Mouse (Mus musculus): ENCODE results near the gene Gck. TPM values are rescaled to one million over a fixed set of nuclear protein-coding genes. Genes with fewer than 3 reads are reported as not detected.

The Gck gene
- polyA plus RNA-seq, 1 experiment from 2014 or later, result 3.9 TPM

DNA sequence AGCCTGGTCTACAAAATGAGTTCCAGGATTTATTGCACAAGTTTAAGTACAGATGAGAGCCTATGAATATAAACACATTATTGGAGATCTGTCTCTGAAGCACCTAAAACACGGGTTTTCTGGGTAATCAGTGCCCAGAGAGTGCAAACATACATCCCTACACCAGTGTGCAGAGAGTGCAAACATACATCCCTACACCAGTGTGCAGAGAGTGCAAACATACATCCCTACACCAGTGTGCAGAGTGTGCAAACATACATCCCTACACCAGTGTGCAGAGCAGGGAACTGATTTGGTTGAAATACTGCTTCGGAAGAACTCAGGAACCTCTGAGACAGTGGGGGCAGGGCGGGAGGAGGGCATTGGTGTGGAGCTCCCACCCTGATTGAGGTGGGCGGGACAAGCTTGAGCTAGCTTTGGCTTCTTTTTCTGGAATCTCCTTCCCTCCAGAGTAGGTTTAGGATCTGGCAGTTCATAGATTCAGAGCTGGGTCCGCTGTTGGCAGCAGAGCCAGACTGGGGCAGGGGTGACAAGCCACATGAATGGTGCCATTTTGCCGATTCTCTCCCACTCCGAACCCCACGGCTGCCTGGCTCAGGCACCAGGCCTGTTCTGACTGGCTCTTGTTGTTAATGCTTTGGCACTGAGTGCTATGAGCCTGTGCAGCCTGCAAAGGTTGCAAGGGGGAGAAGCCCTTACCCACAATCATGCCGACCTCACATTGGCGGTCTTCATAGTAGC is 43.9 kb downstream of the Gck start:
- Histone ChIP-seq H3K4me1 (replicated peaks; ENCODE audit: control insufficient read depth, insufficient read depth, low read length) (peaks cover 17% of the 10 kb centered on the region), H3K27me3 (ENCODE audit: control insufficient read depth, insufficient read depth, low read length) (no peaks in the 10 kb centered on the region), H3K4me2 (replicated peaks) (no peak overlapping the region), H3K9ac (no peak overlapping the region), H3K4me3 (replicated peaks; ENCODE audit: low read length) (no peak overlapping the region), H3K27ac (no peak overlapping the region), H3K9me3 (ENCODE audit: control insufficient read depth, low read length) (no peaks in the 10 kb centered on the region), H3K36me3 (replicated peaks; ENCODE audit: control insufficient read depth, insufficient read depth) (no peaks in the 10 kb centered on the region)
- 82% methylated on average over 10 of the region's 10 CpGs for WGBS
- ATAC-seq (ENCODE audit: low FRiP score), result no peak
- no peak for DNase-seq (ENCODE audit: low spot score)

DNA sequence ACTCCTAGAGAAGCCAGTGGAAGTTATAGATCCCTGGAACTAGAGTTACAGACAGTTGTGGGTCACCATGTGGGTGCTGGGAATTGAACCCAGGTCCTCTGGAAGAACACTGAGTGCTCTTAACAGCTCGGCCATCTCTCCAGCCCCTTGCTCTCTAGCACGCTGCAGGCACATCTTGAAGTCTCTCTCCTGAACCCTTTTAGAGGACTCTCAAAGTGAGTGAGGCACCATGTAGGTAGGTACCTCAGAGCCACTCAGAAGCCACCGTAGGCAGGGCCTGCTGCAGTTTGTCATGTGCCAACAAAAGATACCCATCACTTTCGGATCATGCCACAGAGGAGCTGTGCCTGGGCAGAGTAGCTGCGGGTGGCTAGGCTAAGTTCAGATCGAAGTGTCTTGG is 45.0 kb downstream of the Gck start:
- Histone ChIP-seq H3K4me3 (replicated peaks; ENCODE audit: low read length) (no peak overlapping the region), H3K4me1 (replicated peaks; ENCODE audit: control insufficient read depth, insufficient read depth, low read length) (peaks cover 17% of the 10 kb centered on the region), H3K27me3 (ENCODE audit: control insufficient read depth, insufficient read depth, low read length) (no peaks in the 10 kb centered on the region), H3K4me2 (replicated peaks) (no peak overlapping the region), H3K36me3 (replicated peaks; ENCODE audit: control insufficient read depth, insufficient read depth) (no peaks in the 10 kb centered on the region), H3K27ac (no peak overlapping the region), H3K9me3 (ENCODE audit: control insufficient read depth, low read length) (no peaks in the 10 kb centered on the region), H3K9ac (no peak overlapping the region)
- ATAC-seq (ENCODE audit: low FRiP score) (no peak), DNase-seq (ENCODE audit: low spot score) (no peak)
- 96% methylated on average over 6 of the region's 6 CpGs for WGBS

DNA sequence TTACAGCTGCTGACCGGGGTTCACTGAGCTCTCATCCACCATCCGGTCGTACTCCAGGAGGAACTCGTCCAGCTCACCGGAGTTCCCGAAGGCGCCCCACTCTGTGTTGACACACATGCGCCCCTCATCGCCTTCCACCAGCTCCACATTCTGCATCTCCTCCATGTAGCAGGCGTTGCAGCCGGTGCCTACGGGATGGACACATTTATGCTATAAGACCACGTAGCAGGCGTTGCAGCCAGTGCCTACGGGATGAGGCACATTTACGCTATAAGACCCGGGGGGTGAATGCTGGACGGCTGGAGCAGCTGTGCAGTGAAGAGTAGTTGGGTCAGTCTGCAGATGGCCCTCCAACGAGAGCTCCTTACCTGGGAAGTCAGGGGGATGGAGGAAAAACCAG is 45.5 kb downstream of the Gck start:
- ATAC-seq (ENCODE audit: low FRiP score) (no peak), DNase-seq (ENCODE audit: low spot score) (no peak)
- no peaks in the 10 kb centered on the region for H3K36me3 ChIP-seq (replicated peaks; ENCODE audit: control insufficient read depth, insufficient read depth)
- H3K4me3 ChIP-seq (replicated peaks; ENCODE audit: low read length), result no peak overlapping the region
- H3K9ac ChIP-seq, result no peak overlapping the region
- no peak overlapping the region for H3K4me2 ChIP-seq (replicated peaks)
- no peaks in the 10 kb centered on the region for H3K9me3 ChIP-seq (ENCODE audit: control insufficient read depth, low read length)
- WGBS, result 83% methylated on average over 19 of the region's 19 CpGs
- H3K27ac ChIP-seq, result no peak overlapping the region
- H3K4me1 ChIP-seq (replicated peaks; ENCODE audit: control insufficient read depth, insufficient read depth, low read length), result peaks cover 17% of the 10 kb centered on the region
- no peaks in the 10 kb centered on the region for H3K27me3 ChIP-seq (ENCODE audit: control insufficient read depth, insufficient read depth, low read length)

DNA sequence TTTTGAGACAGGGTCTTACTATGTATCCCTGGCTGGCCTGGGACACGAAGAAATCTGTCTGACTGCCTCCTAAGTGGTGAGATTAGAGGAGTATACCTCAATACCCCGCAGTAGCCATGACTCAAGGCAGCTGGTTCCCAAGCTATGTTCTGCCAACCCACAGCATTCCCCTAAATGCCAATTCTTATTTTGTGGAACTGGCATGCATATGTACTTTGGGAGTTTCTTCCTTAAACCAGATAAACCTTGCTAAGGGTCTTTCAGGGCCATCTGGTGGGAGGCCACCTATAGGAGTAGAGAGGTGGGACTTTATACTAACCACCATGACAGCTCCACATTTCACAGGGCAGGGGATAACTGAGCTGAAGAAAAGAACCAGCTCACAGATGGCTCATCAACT is 46.0 kb downstream of the Gck start:
- H3K4me1 ChIP-seq (replicated peaks; ENCODE audit: control insufficient read depth, insufficient read depth, low read length), result peaks cover 17% of the 10 kb centered on the region
- ATAC-seq (ENCODE audit: low FRiP score) (no peak), DNase-seq (ENCODE audit: low spot score) (no peak)
- H3K36me3 ChIP-seq (replicated peaks; ENCODE audit: control insufficient read depth, insufficient read depth), result no peaks in the 10 kb centered on the region
- no peak overlapping the region for H3K4me3 ChIP-seq (replicated peaks; ENCODE audit: low read length)
- no peaks in the 10 kb centered on the region for H3K27me3 ChIP-seq (ENCODE audit: control insufficient read depth, insufficient read depth, low read length)
- no peak overlapping the region for H3K4me2 ChIP-seq (replicated peaks)
- WGBS, result 81% methylated on average over 2 of the region's 2 CpGs
- no peak overlapping the region for H3K27ac ChIP-seq
- no peak overlapping the region for H3K9ac ChIP-seq
- H3K9me3 ChIP-seq (ENCODE audit: control insufficient read depth, low read length), result no peaks in the 10 kb centered on the region

DNA sequence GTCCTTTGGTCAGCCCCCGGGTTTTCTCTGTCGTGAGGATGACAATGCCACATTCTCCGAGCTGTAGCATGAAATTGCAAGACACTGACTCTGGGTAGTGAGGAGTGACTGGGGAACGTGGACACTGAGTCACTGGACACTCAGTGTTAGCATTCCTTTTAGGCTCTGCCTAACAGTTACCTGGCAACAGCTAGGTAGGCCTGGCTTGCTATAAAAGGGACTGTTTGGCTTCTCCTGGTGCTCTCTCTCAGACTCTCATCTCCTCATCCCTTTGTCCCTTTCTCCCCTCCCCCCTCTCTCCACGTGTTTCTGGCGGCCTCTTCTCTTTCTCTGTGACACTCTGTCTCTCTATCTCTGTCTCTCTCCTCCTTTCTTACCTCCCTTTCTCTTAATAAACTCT is 47.5 kb downstream of the Gck start:
- Histone ChIP-seq H3K4me3 (replicated peaks; ENCODE audit: low read length) (peak overlapping the region; percentile 37), H3K36me3 (replicated peaks; ENCODE audit: control insufficient read depth, insufficient read depth) (no peaks in the 10 kb centered on the region), H3K27me3 (ENCODE audit: control insufficient read depth, insufficient read depth, low read length) (peaks cover 5% of the 10 kb centered on the region; the same call in 1 of the 2 replicates), H3K4me2 (replicated peaks) (peak overlapping the region; percentile 66), H3K9ac (peak overlapping the region; percentile 69), H3K4me1 (replicated peaks; ENCODE audit: control insufficient read depth, insufficient read depth, low read length) (peaks cover 17% of the 10 kb centered on the region), H3K27ac (peak overlapping the region; percentile 86), H3K9me3 (ENCODE audit: control insufficient read depth, low read length) (no peaks in the 10 kb centered on the region)
- DNase-seq (ENCODE audit: low spot score), result peak; percentile 52
- WGBS, result 0% methylated on average over 6 of the region's 6 CpGs
- peak; percentile 26; the same call in 1 of the 2 replicates for ATAC-seq (ENCODE audit: low FRiP score)

- DNase-seq (ENCODE audit: low spot score), result peak; percentile 84
- no peaks in the 10 kb centered on the region for H3K9me3 ChIP-seq (ENCODE audit: control insufficient read depth, low read length)
- H3K36me3 ChIP-seq (replicated peaks; ENCODE audit: control insufficient read depth, insufficient read depth), result no peaks in the 10 kb centered on the region
- peak overlapping the region; percentile 69 for H3K9ac ChIP-seq
- peaks cover 5% of the 10 kb centered on the region; the same call in 1 of the 2 replicates for H3K27me3 ChIP-seq (ENCODE audit: control insufficient read depth, insufficient read depth, low read length)
- H3K27ac ChIP-seq, result peak overlapping the region; percentile 86
- H3K4me2 ChIP-seq (replicated peaks), result peak overlapping the region; percentile 66
- peak; percentile 90 for ATAC-seq (ENCODE audit: low FRiP score)
- H3K4me1 ChIP-seq (replicated peaks; ENCODE audit: control insufficient read depth, insufficient read depth, low read length), result peaks cover 17% of the 10 kb centered on the region
- peak overlapping the region; percentile 37 for H3K4me3 ChIP-seq (replicated peaks; ENCODE audit: low read length)
- WGBS, result under 1% methylated on average over 32 of the region's 32 CpGs
Measured at GRCm38 (mm10) chr11:5901950-5902349, 47.9 kb downstream of the Gck start.

DNA sequence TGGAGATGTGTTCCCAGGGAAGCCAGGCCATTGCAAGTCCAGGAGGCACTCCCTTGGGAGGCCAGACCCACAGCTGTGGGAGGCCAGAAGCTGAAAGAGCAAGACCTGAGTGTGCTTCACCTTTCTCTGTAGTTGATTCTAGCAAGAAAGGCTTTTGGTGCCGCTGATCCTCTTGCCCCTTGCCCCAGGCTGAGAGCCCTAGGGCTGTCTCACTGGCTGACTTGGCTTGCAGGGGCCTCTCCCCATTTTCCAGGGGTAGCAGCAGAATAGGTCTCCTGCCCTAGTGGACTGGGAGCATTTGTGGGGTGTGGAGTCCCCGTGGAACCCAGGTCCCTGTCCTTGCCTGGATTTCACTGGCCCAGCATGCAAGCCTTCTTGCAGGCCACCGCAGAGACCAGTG is 48.6 kb downstream of the Gck start:
- Histone ChIP-seq H3K4me2 (replicated peaks) (peak overlapping the region; percentile 66), H3K9me3 (ENCODE audit: control insufficient read depth, low read length) (no peaks in the 10 kb centered on the region), H3K27ac (peak overlapping the region; percentile 86), H3K9ac (peak overlapping the region; percentile 69), H3K4me3 (replicated peaks; ENCODE audit: low read length) (peak overlapping the region; percentile 37), H3K4me1 (replicated peaks; ENCODE audit: control insufficient read depth, insufficient read depth, low read length) (peaks cover 17% of the 10 kb centered on the region), H3K27me3 (ENCODE audit: control insufficient read depth, insufficient read depth, low read length) (peaks cover 5% of the 10 kb centered on the region; the same call in 1 of the 2 replicates), H3K36me3 (replicated peaks; ENCODE audit: control insufficient read depth, insufficient read depth) (no peaks in the 10 kb centered on the region)
- WGBS, result 23% methylated on average over 3 of the region's 3 CpGs
- DNase-seq (ENCODE audit: low spot score) (no peak), ATAC-seq (ENCODE audit: low FRiP score) (0 out of 2 replicates have a peak, but pooled peaks have one; percentile 1)

DNA sequence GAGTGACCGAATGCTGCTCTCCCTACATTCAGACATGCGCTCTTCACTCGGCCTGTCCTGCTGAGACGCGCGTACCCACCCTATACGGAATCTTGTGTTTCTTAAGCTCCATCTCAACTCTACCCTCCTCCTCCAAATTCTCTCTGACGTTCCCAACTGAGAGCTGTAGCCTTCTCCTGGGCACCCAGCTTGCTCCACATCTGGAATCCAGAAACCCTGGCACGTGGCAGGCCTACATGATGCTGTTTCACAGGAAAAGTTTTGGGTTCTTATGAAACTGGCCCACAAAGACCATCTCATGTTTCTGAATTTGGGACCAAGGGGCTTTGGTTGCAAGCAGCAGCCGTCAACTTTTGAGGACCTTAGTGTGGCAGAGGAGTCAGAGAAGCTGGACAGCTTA is 50.6 kb downstream of the Gck start:
- H3K27me3 ChIP-seq (ENCODE audit: control insufficient read depth, insufficient read depth, low read length), result peaks cover 5% of the 10 kb centered on the region; the same call in 1 of the 2 replicates
- WGBS, result 92% methylated on average over 10 of the region's 10 CpGs
- no peak overlapping the region for H3K9ac ChIP-seq
- no peaks in the 10 kb centered on the region for H3K9me3 ChIP-seq (ENCODE audit: control insufficient read depth, low read length)
- DNase-seq (ENCODE audit: low spot score) (no peak), ATAC-seq (ENCODE audit: low FRiP score) (no peak)
- H3K36me3 ChIP-seq (replicated peaks; ENCODE audit: control insufficient read depth, insufficient read depth), result no peaks in the 10 kb centered on the region
- H3K4me1 ChIP-seq (replicated peaks; ENCODE audit: control insufficient read depth, insufficient read depth, low read length), result peaks cover 17% of the 10 kb centered on the region
- H3K27ac ChIP-seq, result no peak overlapping the region
- H3K4me2 ChIP-seq (replicated peaks), result no peak overlapping the region
- no peak overlapping the region for H3K4me3 ChIP-seq (replicated peaks; ENCODE audit: low read length)

GRCm38 (mm10) chr11:5898531-5898930 is 51.4 kb downstream of the Gck start, which contains the start of gene Myl7:
Myl7 (minus strand) TSS chr11:5898782.
- Histone ChIP-seq H3K27me3 (ENCODE audit: control insufficient read depth, insufficient read depth, low read length) (peaks cover 5% of the 10 kb centered on the region; the same call in 1 of the 2 replicates), H3K4me2 (replicated peaks) (no peak within 1 kb of the TSS), H3K9me3 (ENCODE audit: control insufficient read depth, low read length) (no peaks in the 10 kb centered on the region), H3K36me3 (replicated peaks; ENCODE audit: control insufficient read depth, insufficient read depth) (no peaks in the 10 kb centered on the region), H3K9ac (no peak within 1 kb of the TSS), H3K4me1 (replicated peaks; ENCODE audit: control insufficient read depth, insufficient read depth, low read length) (peaks cover 17% of the 10 kb centered on the region), H3K4me3 (replicated peaks; ENCODE audit: low read length) (no peak within 1 kb of the TSS), H3K27ac (no peak within 1 kb of the TSS)
- no peak for DNase-seq (ENCODE audit: low spot score)
- 72% methylated on average over 5 of the region's 5 CpGs for WGBS
- no peak for ATAC-seq (ENCODE audit: low FRiP score)
